Mouse (Mus musculus) embryonic fibroblast, embryonic 13.5 days (primary cell): ENCODE measurements around the gene Zfp606.

Experiments used
- CTCF ChIP-seq: IDR thresholded peaks from 2 replicates; pipeline ENCODE4 v1.5.1; 2011; ENCODE audit warnings: mild to moderate bottlenecking, control low read depth, low read length, moderate library complexity, borderline replicate concordance; ENCODE audit not compliant: insufficient read depth
- POLR2A ChIP-seq: IDR thresholded peaks from 2 replicates; pipeline ENCODE4 v1.6.1; 2011; ENCODE audit warnings: low read depth, mild to moderate bottlenecking, control low read depth, low read length, moderate library complexity

GRCm38 (mm10) chr7:12486691-12487090 is 8.6 kb downstream of the Zfp606 start:
- no peak for TF ChIP-seq POLR2A
- TF ChIP-seq CTCF, result no peak
